Mouse (Mus musculus) hindbrain, embryonic 10.5 days (tissue): ENCODE data around the gene Nmnat3. TPM values are rescaled to one million over a fixed set of nuclear protein-coding genes. Genes with fewer than 3 reads are reported as not detected.
A peak's percentile ranks its signal among the peaks of the same experiment; 100 is the strongest.

ENCODE experiments used
- DNase-seq: peaks from one replicate; pipeline ENCODE4 v3.0.0-alpha.2; 2017; ENCODE audit warnings: low spot score
- H3K27ac ChIP-seq: fragments of 300-500 bp; sonication (generic); 2 replicates; pipeline ENCODE4 v1.5.1; 2016; ENCODE audit warnings: mild to moderate bottlenecking, moderate library complexity
- H3K27me3 ChIP-seq: fragments of 300-500 bp; sonication (generic); 2 replicates; pipeline ENCODE4 v1.6.1; 2016; ENCODE audit warnings: mild to moderate bottlenecking; ENCODE audit not compliant: poor library complexity, insufficient read depth, severe bottlenecking
- H3K36me3 ChIP-seq: fragments of 300-500 bp; sonication (generic); 2 replicates; pipeline ENCODE4 v1.6.1; 2016; ENCODE audit warnings: mild to moderate bottlenecking, moderate library complexity
- H3K4me1 ChIP-seq: fragments of 300-500 bp; sonication (generic); replicated peaks from 2 replicates; pipeline ENCODE4 v1.6.1; 2016; ENCODE audit warnings: mild to moderate bottlenecking
- H3K4me3 ChIP-seq: fragments of 300-500 bp; sonication (generic); 2 replicates; pipeline ENCODE4 v1.5.1; 2016; ENCODE audit warnings: mild to moderate bottlenecking, moderate library complexity
- H3K9me3 ChIP-seq: fragments of 300-500 bp; sonication (generic); 2 replicates; pipeline ENCODE4 v1.6.1; 2016; ENCODE audit warnings: mild to moderate bottlenecking, moderate library complexity
- WGBS: fragments of 180-500 bp; shearing (Covaris S2); methylation state at CpG from one replicate; pipeline ENCODE4 v1.1.7; 2016; 5-methylcytosine and 5-hydroxymethylcytosine counted together
- polyA plus RNA-seq: library from polyadenylated mRNA; unstranded; fragments of >200 nt; fragmentation: Nextera tagmentation; extraction: Ambion mirVana; gene quantifications from 2 replicates; pipeline ENCODE4 v1.2.1, GENCODE M21; 2016

The Nmnat3 gene
- polyA plus RNA-seq, 1 experiment from 2014 or later, result 2.0 TPM

GRCm38 (mm10) chr9:98290591-98290990 is 3.4 kb downstream of the Nmnat3 start:
- peaks cover 21% of the 10 kb centered on the region for H3K27me3 ChIP-seq
- no peak overlapping the region for H3K4me3 ChIP-seq
- H3K27ac ChIP-seq, result no peak overlapping the region
- no peaks in the 10 kb centered on the region for H3K4me1 ChIP-seq
- no peak for DNase-seq
- WGBS, result 85% methylated on average over 1 of the region's 1 CpGs
- no peaks in the 10 kb centered on the region for H3K9me3 ChIP-seq
- H3K36me3 ChIP-seq, result no peaks in the 10 kb centered on the region

- DNase-seq, result peak; percentile 86
- Histone ChIP-seq H3K27ac (peak overlapping the region; percentile 77), H3K4me3 (peak overlapping the region; percentile 66), H3K9me3 (no peaks in the 10 kb centered on the region), H3K4me1 (peaks cover 13% of the 10 kb centered on the region), H3K27me3 (peaks cover 39% of the 10 kb centered on the region), H3K36me3 (no peaks in the 10 kb centered on the region)
- 2% methylated on average over 56 of the region's 56 CpGs for WGBS
Observed at GRCm38 (mm10) chr9:98296383-98297201, 9.4 kb downstream of the Nmnat3 start.

- H3K4me3 ChIP-seq, result peak overlapping the region; percentile 66
- peaks cover 13% of the 10 kb centered on the region for H3K4me1 ChIP-seq
- WGBS, result 22% methylated on average over 12 of the region's 12 CpGs
- no peak for DNase-seq
- H3K9me3 ChIP-seq, result no peaks in the 10 kb centered on the region
- H3K36me3 ChIP-seq, result no peaks in the 10 kb centered on the region
- peak overlapping the region; percentile 18; the same call in 1 of the 2 replicates for H3K27ac ChIP-seq
- H3K27me3 ChIP-seq, result peaks cover 39% of the 10 kb centered on the region
Observed at GRCm38 (mm10) chr9:98297234-98297936, 10.2 kb downstream of the Nmnat3 start.

- Histone ChIP-seq H3K36me3 (no peaks in the 10 kb centered on the region), H3K4me3 (no peak overlapping the region), H3K4me1 (peaks cover 13% of the 10 kb centered on the region), H3K9me3 (no peaks in the 10 kb centered on the region), H3K27ac (no peak overlapping the region), H3K27me3 (peaks cover 39% of the 10 kb centered on the region)
- DNase-seq, result no peak
- WGBS, result 69% methylated on average over 6 of the region's 6 CpGs
Observed at GRCm38 (mm10) chr9:98297937-98298595, 10.8 kb downstream of the Nmnat3 start.

- H3K27me3 ChIP-seq, result peaks cover 32% of the 10 kb centered on the region
- no peaks in the 10 kb centered on the region for H3K36me3 ChIP-seq
- H3K4me1 ChIP-seq, result peaks cover 13% of the 10 kb centered on the region
- no peak for DNase-seq
- H3K4me3 ChIP-seq, result no peak overlapping the region
- no peak overlapping the region for H3K27ac ChIP-seq
- WGBS, result 75% methylated on average over 3 of the region's 3 CpGs
- H3K9me3 ChIP-seq, result no peaks in the 10 kb centered on the region
Observed at GRCm38 (mm10) chr9:98298761-98299160, 11.5 kb downstream of the Nmnat3 start.

GRCm38 (mm10) chr9:98299235-98299634 is 12.0 kb downstream of the Nmnat3 start:
- H3K4me3 ChIP-seq, result no peak overlapping the region
- no peaks in the 10 kb centered on the region for H3K9me3 ChIP-seq
- no peak overlapping the region for H3K27ac ChIP-seq
- no peaks in the 10 kb centered on the region for H3K36me3 ChIP-seq
- no peak for DNase-seq
- WGBS, result 84% methylated on average over 7 of the region's 7 CpGs
- H3K27me3 ChIP-seq, result peaks cover 27% of the 10 kb centered on the region
- H3K4me1 ChIP-seq, result peaks cover 13% of the 10 kb centered on the region

- 78% methylated on average over 7 of the region's 7 CpGs for WGBS
- H3K27ac ChIP-seq, result no peak overlapping the region
- no peaks in the 10 kb centered on the region for H3K36me3 ChIP-seq
- H3K4me1 ChIP-seq, result peaks cover 13% of the 10 kb centered on the region
- H3K27me3 ChIP-seq, result peaks cover 19% of the 10 kb centered on the region
- DNase-seq, result no peak
- H3K4me3 ChIP-seq, result no peak overlapping the region
- H3K9me3 ChIP-seq, result no peaks in the 10 kb centered on the region
Observed at GRCm38 (mm10) chr9:98300582-98300981, 13.3 kb downstream of the Nmnat3 start.

- Histone ChIP-seq H3K27me3 (no peaks in the 10 kb centered on the region), H3K9me3 (no peaks in the 10 kb centered on the region), H3K36me3 (no peaks in the 10 kb centered on the region), H3K4me3 (no peak overlapping the region), H3K4me1 (no peaks in the 10 kb centered on the region), H3K27ac (no peak overlapping the region)
- no peak for DNase-seq
- 93% methylated on average over 6 of the region's 6 CpGs for WGBS
Observed at GRCm38 (mm10) chr9:98307011-98307410, 19.8 kb downstream of the Nmnat3 start.

GRCm38 (mm10) chr9:98311316-98311965 is 24.2 kb downstream of the Nmnat3 start:
- H3K4me1 ChIP-seq, result peaks cover 8% of the 10 kb centered on the region; the same call in 1 of the 2 replicates
- no peak overlapping the region for H3K27ac ChIP-seq
- no peak overlapping the region for H3K4me3 ChIP-seq
- WGBS, result 74% methylated on average over 12 of the region's 12 CpGs
- H3K27me3 ChIP-seq, result no peaks in the 10 kb centered on the region
- no peak for DNase-seq
- no peaks in the 10 kb centered on the region for H3K9me3 ChIP-seq
- no peaks in the 10 kb centered on the region for H3K36me3 ChIP-seq

GRCm38 (mm10) chr9:98312622-98313374 is 25.6 kb downstream of the Nmnat3 start:
- peak overlapping the region; percentile 16; the same call in 1 of the 2 replicates for H3K27ac ChIP-seq
- no peak for DNase-seq
- no peaks in the 10 kb centered on the region for H3K9me3 ChIP-seq
- H3K27me3 ChIP-seq, result no peaks in the 10 kb centered on the region
- H3K4me1 ChIP-seq, result peaks cover 9% of the 10 kb centered on the region
- H3K4me3 ChIP-seq, result no peak overlapping the region
- no peaks in the 10 kb centered on the region for H3K36me3 ChIP-seq
- WGBS, result 79% methylated on average over 6 of the region's 6 CpGs

- peaks cover 12% of the 10 kb centered on the region for H3K4me1 ChIP-seq
- no peaks in the 10 kb centered on the region for H3K9me3 ChIP-seq
- H3K27ac ChIP-seq, result no peak overlapping the region
- no peaks in the 10 kb centered on the region for H3K27me3 ChIP-seq
- DNase-seq, result no peak
- H3K36me3 ChIP-seq, result no peaks in the 10 kb centered on the region
- 84% methylated on average over 6 of the region's 6 CpGs for WGBS
- no peak overlapping the region for H3K4me3 ChIP-seq
Observed at GRCm38 (mm10) chr9:98313587-98313986, 26.4 kb downstream of the Nmnat3 start.

GRCm38 (mm10) chr9:98314059-98314650 is 26.9 kb downstream of the Nmnat3 start:
- Histone ChIP-seq H3K36me3 (no peaks in the 10 kb centered on the region), H3K27me3 (no peaks in the 10 kb centered on the region), H3K4me3 (no peak overlapping the region), H3K9me3 (no peaks in the 10 kb centered on the region), H3K4me1 (peaks cover 15% of the 10 kb centered on the region), H3K27ac (no peak overlapping the region)
- 89% methylated on average over 7 of the region's 7 CpGs for WGBS
- DNase-seq, result no peak
